Mouse (Mus musculus): ENCODE results near the gene Slc15a5.

DNA sequence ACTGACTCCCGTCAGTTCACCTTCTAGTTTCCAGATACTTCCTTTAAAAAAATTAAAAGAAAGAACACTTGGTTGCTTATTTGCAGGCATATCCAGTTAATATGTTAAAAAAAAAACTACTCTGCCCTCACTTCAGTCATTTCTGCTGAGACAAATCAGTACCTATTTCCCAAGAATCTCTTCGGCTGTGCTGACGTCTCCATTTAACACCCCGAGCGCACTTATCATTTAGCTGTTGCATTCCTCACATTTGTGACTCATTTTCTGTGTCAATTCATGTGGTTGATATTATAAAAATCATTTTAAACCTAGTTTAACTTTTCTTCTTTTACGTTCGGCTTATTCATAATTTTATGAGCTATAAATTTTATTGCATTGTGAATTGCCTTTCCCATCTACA, 12.7 kb upstream of the Slc15a5 start:
- TF ChIP-seq POLR2A (IDR thresholded peaks at IDR 0.05; ENCODE audit: extremely low read depth, insufficient read depth, low read length) = no peak
- TF ChIP-seq CTCF (IDR thresholded peaks at IDR 0.05; ENCODE audit: extremely low read depth, insufficient read depth, low read length) = no peak
